Mouse (Mus musculus) forebrain, embryonic 14.5 days (tissue): Measurements from ENCODE around the gene Zfp341. TPM values are rescaled to one million over a fixed set of nuclear protein-coding genes. Genes with fewer than 3 reads are reported as not detected.

Experiments used
- ATAC-seq: fragments of 200-750 bp; cut with Nextera tagmentation; 2 replicates; pipeline ENCODE4 v1.8.0; 2017; ENCODE audit warnings: mild to moderate bottlenecking, moderate library complexity
- DNase-seq: peaks from one replicate; pipeline ENCODE4 v3.0.0-alpha.2; 2015; ENCODE audit warnings: low spot score
- H3K27ac ChIP-seq: fragments of 300-500 bp; sonication (generic); 2 replicates; pipeline ENCODE4 v1.5.1; 2014; ENCODE audit warnings: low read depth, mild to moderate bottlenecking, control low read depth, low read length, moderate library complexity
- H3K27me3 ChIP-seq: fragments of 300-500 bp; sonication (generic); replicated peaks from 2 replicates; pipeline ENCODE4 v1.6.1; 2014; ENCODE audit warnings: low read length, control low read depth, mixed read lengths; ENCODE audit not compliant: control insufficient read depth, insufficient read depth
- H3K36me3 ChIP-seq: fragments of 300-500 bp; sonication (generic); 2 replicates; pipeline ENCODE4 v1.6.1; 2014; ENCODE audit warnings: low read length, control low read depth; ENCODE audit not compliant: control insufficient read depth, insufficient read depth
- H3K4me1 ChIP-seq: fragments of 300-500 bp; sonication (generic); 2 replicates; pipeline ENCODE4 v1.6.1; 2014; ENCODE audit warnings: antibody characterized with exemption, low read length, control low read depth; ENCODE audit not compliant: control insufficient read depth, insufficient read depth
- H3K4me2 ChIP-seq: fragments of 300-500 bp; sonication (generic); 2 replicates; pipeline ENCODE4 v1.6.1; 2014; ENCODE audit warnings: mild to moderate bottlenecking, control low read depth, low read length
- H3K4me3 ChIP-seq: fragments of 300-500 bp; sonication (generic); 2 replicates; pipeline ENCODE4 v1.5.1; 2014; ENCODE audit warnings: low read depth, low read length, control low read depth
- H3K9ac ChIP-seq: fragments of 300-500 bp; sonication (generic); 2 replicates; pipeline ENCODE4 v1.6.1; 2014; ENCODE audit warnings: mild to moderate bottlenecking, low read length, control low read depth, moderate library complexity
- H3K9me3 ChIP-seq: fragments of 300-500 bp; sonication (generic); replicated peaks from 2 replicates; pipeline ENCODE4 v1.6.1; 2016; ENCODE audit warnings: low read length, control low read depth, mixed read lengths; ENCODE audit not compliant: control insufficient read depth
- WGBS: fragments of 180-500 bp; shearing (Covaris S2); extraction: QIAGEN DNeasy Blood & Tissue Kit; methylation state at CpG from one replicate; pipeline ENCODE4 v1.1.7; 2014; 5-methylcytosine and 5-hydroxymethylcytosine counted together
- polyA plus RNA-seq: library from polyadenylated mRNA; unstranded; fragments of >200 nt; fragmentation: Nextera tagmentation; extraction: Ambion mirVana; gene quantifications from 2 replicates; pipeline ENCODE4 v1.2.1, GENCODE M21; 2014

The Zfp341 gene
- polyA plus RNA-seq, 1 experiment from 2014 or later: 2.4 TPM

GRCm38 (mm10) chr2:154668680-154669079 lies 55.6 kb downstream of the Zfp341 start:
- no peak overlapping the region for H3K9ac ChIP-seq
- H3K36me3 ChIP-seq: no peaks in the 10 kb centered on the region
- no peak overlapping the region for H3K27ac ChIP-seq
- no peaks in the 10 kb centered on the region for H3K9me3 ChIP-seq
- no peaks in the 10 kb centered on the region for H3K27me3 ChIP-seq
- DNase-seq (no peak), ATAC-seq (no peak)
- H3K4me3 ChIP-seq: no peak overlapping the region
- 99% methylated on average over 7 of the region's 7 CpGs for WGBS
- H3K4me1 ChIP-seq: 0 out of 2 replicates have a peak, but pooled peaks cover 2% of the 10 kb centered on the region
- no peak overlapping the region for H3K4me2 ChIP-seq

GRCm38 (mm10) chr2:154670106-154670505 lies 57.0 kb downstream of the Zfp341 start:
- Histone ChIP-seq H3K4me1 (0 out of 2 replicates have a peak, but pooled peaks cover 2% of the 10 kb centered on the region), H3K27me3 (no peaks in the 10 kb centered on the region), H3K9ac (no peak overlapping the region), H3K9me3 (no peaks in the 10 kb centered on the region), H3K36me3 (no peaks in the 10 kb centered on the region), H3K4me3 (no peak overlapping the region), H3K4me2 (no peak overlapping the region), H3K27ac (no peak overlapping the region)
- DNase-seq: no peak
- 62% methylated on average over 4 of the region's 4 CpGs for WGBS
- ATAC-seq: no peak

DNA sequence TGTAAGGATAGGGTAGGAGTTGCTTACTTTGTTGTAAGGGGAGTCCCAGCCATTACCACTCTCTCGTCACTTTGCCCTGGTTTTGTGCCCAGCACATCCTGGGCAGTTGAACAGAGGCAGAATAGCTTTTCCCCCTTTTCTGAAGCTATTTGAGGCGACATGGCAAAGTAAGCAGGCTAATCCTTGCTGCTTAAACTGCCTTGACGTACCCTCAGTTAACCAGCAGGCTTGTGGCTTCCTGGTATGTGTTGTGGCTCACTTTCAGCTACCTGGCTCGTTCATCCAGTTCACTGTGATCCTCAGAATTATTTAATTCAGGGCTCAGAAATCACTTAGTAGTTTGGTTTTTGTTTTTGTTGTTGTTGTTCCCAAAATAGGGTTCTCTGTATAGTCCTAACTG lies 57.6 kb downstream of the Zfp341 start:
- no peaks in the 10 kb centered on the region for H3K36me3 ChIP-seq
- no peak overlapping the region for H3K4me2 ChIP-seq
- no peak overlapping the region for H3K9ac ChIP-seq
- DNase-seq (no peak), ATAC-seq (no peak)
- WGBS: 77% methylated on average over 4 of the region's 4 CpGs
- H3K4me1 ChIP-seq: 0 out of 2 replicates have a peak, but pooled peaks cover 2% of the 10 kb centered on the region
- H3K27me3 ChIP-seq: no peaks in the 10 kb centered on the region
- H3K27ac ChIP-seq: no peak overlapping the region
- H3K9me3 ChIP-seq: no peaks in the 10 kb centered on the region
- no peak overlapping the region for H3K4me3 ChIP-seq

DNA sequence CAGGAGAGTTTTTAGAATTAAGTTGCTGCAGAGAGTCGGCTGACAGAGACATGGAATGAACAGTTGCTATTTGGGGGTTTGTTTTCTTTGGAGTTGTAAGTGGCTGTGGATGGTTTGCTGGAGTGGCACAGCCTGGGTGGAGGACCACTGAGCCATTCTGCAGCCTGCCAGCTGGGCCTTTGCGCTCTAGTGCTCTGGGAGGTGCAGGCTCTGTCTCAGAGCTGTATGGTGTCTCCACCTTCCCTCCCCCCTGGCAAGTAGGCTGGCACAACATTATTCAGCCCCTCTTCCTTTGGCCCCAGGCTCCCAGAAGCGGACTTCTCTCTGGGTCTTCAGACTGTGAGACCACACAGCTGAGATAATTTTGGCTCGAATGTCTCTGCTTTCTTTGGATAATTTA lies 60.9 kb downstream of the Zfp341 start:
- Histone ChIP-seq H3K4me2 (no peak overlapping the region), H3K9ac (no peak overlapping the region), H3K36me3 (no peaks in the 10 kb centered on the region), H3K9me3 (no peaks in the 10 kb centered on the region), H3K27ac (no peak overlapping the region), H3K4me3 (no peak overlapping the region), H3K4me1 (peaks cover 17% of the 10 kb centered on the region), H3K27me3 (no peaks in the 10 kb centered on the region)
- WGBS: 88% methylated on average over 4 of the region's 4 CpGs
- ATAC-seq (no peak), DNase-seq (no peak)

GRCm38 (mm10) chr2:154676653-154677609 lies 63.8 kb downstream of the Zfp341 start:
- peak; percentile 88 for DNase-seq
- WGBS: 53% methylated on average over 19 of the region's 19 CpGs
- H3K9me3 ChIP-seq: no peaks in the 10 kb centered on the region
- peak; percentile 80 for ATAC-seq
- H3K4me2 ChIP-seq: peak overlapping the region; percentile 49
- H3K9ac ChIP-seq: peak overlapping the region; percentile 49
- H3K36me3 ChIP-seq: no peaks in the 10 kb centered on the region
- peak overlapping the region; percentile 6 for H3K4me3 ChIP-seq
- peaks cover 24% of the 10 kb centered on the region for H3K4me1 ChIP-seq
- peak overlapping the region; percentile 88 for H3K27ac ChIP-seq
- H3K27me3 ChIP-seq: no peaks in the 10 kb centered on the region

- peak overlapping the region; percentile 49 for H3K9ac ChIP-seq
- ATAC-seq (peak; percentile 90), DNase-seq (peak; percentile 97)
- H3K4me2 ChIP-seq: peak overlapping the region; percentile 49
- peak overlapping the region; percentile 88 for H3K27ac ChIP-seq
- no peaks in the 10 kb centered on the region for H3K9me3 ChIP-seq
- no peaks in the 10 kb centered on the region for H3K27me3 ChIP-seq
- no peaks in the 10 kb centered on the region for H3K36me3 ChIP-seq
- peaks cover 24% of the 10 kb centered on the region for H3K4me1 ChIP-seq
- WGBS: 1% methylated on average over 10 of the region's 10 CpGs
- H3K4me3 ChIP-seq: peak overlapping the region; percentile 6
Observed at GRCm38 (mm10) chr2:154677651-154678139, 64.6 kb downstream of the Zfp341 start.

DNA sequence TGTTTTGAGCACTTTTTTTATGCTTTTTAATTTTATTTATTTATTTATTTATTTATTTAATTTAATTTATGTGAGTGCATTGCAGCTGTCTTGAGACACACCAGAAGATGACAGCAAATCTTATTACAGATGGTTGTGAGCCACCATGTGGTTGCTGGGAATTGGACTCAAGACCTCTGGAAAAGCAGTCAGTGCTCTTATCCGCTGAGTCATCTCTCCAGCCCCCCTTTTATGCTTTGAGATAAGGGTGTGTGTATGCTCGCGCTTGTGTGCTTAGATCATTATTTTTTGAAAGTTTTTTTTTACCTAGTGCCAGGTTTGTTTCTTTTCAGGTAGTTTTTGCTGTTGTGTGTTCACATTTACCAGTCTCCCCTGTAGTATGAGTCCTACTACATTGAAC lies 65.9 kb downstream of the Zfp341 start:
- ATAC-seq (no peak), DNase-seq (no peak)
- Histone ChIP-seq H3K4me3 (no peak overlapping the region), H3K9ac (no peak overlapping the region), H3K27ac (no peak overlapping the region), H3K4me1 (peaks cover 29% of the 10 kb centered on the region), H3K4me2 (no peak overlapping the region), H3K9me3 (no peaks in the 10 kb centered on the region), H3K36me3 (no peaks in the 10 kb centered on the region), H3K27me3 (no peaks in the 10 kb centered on the region)
- 95% methylated on average over 3 of the region's 3 CpGs for WGBS

DNA sequence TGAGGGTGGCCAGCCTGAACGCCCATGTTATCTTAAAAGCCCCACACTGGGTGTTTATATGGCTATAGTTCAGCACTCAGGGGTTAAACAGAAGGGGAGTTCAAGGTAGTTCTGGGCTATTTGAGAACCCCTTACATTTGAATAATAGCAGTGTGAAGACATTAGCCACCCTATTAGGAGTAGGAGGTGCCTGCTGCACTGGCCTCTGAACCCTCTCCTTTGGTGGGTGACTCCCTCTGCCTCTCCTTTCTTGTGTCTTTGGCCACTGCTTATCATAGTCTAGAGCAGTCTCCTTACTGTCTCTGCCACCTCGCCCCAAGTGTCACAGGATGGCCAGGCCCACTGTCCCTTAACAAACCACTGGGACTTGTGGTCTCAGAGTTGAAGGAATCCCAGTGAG lies 67.2 kb downstream of the Zfp341 start:
- no peak for DNase-seq
- Histone ChIP-seq H3K27ac (no peak overlapping the region), H3K36me3 (no peaks in the 10 kb centered on the region), H3K9me3 (no peaks in the 10 kb centered on the region), H3K4me3 (no peak overlapping the region), H3K4me1 (peaks cover 29% of the 10 kb centered on the region), H3K9ac (no peak overlapping the region), H3K27me3 (no peaks in the 10 kb centered on the region), H3K4me2 (no peak overlapping the region)
- ATAC-seq: no peak
- WGBS: 77% methylated on average over 2 of the region's 2 CpGs

- DNase-seq: no peak
Observed at GRCm38 (mm10) chr2:154680941-154681340, 67.8 kb downstream of the Zfp341 start.

More at GRCm38 (mm10) chr2:154680941-154681340, 67.8 kb downstream of the Zfp341 start:
- 83% methylated on average over 6 of the region's 6 CpGs for WGBS
- peaks cover 29% of the 10 kb centered on the region for H3K4me1 ChIP-seq
- no peak for ATAC-seq
- H3K9ac ChIP-seq: no peak overlapping the region
- no peak overlapping the region for H3K4me2 ChIP-seq
- no peaks in the 10 kb centered on the region for H3K27me3 ChIP-seq
- H3K36me3 ChIP-seq: no peaks in the 10 kb centered on the region
- H3K9me3 ChIP-seq: no peaks in the 10 kb centered on the region
- no peak overlapping the region for H3K4me3 ChIP-seq
- no peak overlapping the region for H3K27ac ChIP-seq
